Mouse (Mus musculus): ENCODE measurements around the gene Prkn. TPM values are rescaled to one million over a fixed set of nuclear protein-coding genes. Genes with fewer than 3 reads are reported as not detected.

The Prkn gene
- polyA plus RNA-seq, 1 experiment = not detected

GRCm38 (mm10) chr17:11385246-11385645, 545.1 kb downstream of the Prkn start:
- TF ChIP-seq MAX (IDR thresholded peaks at IDR 0.05) = no peak
- peak; percentile 73 for TF ChIP-seq MYOD1 (IDR thresholded peaks at IDR 0.05; ENCODE audit: control insufficient read depth, insufficient read length, low read depth)
- no peak for TF ChIP-seq CTCF (IDR thresholded peaks at IDR 0.05; ENCODE audit: control insufficient read depth, insufficient read depth, insufficient read length)
- no peak for TF ChIP-seq USF1 (IDR thresholded peaks at IDR 0.05; ENCODE audit: low read depth)
- no peak overlapping the region for H3K4me3 ChIP-seq (ENCODE audit: insufficient read depth, poor library complexity, severe bottlenecking)
- no peaks in the 10 kb centered on the region for H3K36me3 ChIP-seq (ENCODE audit: control insufficient read depth, insufficient read depth)
- no peaks in the 10 kb centered on the region for H3K27me3 ChIP-seq (ENCODE audit: control insufficient read depth, insufficient read depth, insufficient read length)
- no peaks in the 10 kb centered on the region for H3K79me3 ChIP-seq (ENCODE audit: low read depth)
- no peak overlapping the region for H3ac ChIP-seq (ENCODE audit: control insufficient read depth, insufficient read length, low read depth)
- H3K79me2 ChIP-seq (ENCODE audit: control insufficient read depth, insufficient read depth) = no peaks in the 10 kb centered on the region

GRCm38 (mm10) chr17:11392622-11393294, 552.6 kb downstream of the Prkn start:
- Histone ChIP-seq H3K79me2 (ENCODE audit: control insufficient read depth, insufficient read depth) (no peaks in the 10 kb centered on the region), H3K36me3 (ENCODE audit: control insufficient read depth, insufficient read depth) (no peaks in the 10 kb centered on the region), H3K27me3 (ENCODE audit: control insufficient read depth, insufficient read depth, insufficient read length) (no peaks in the 10 kb centered on the region), H3K4me3 (ENCODE audit: insufficient read depth, poor library complexity, severe bottlenecking) (no peak overlapping the region), H3K79me3 (ENCODE audit: low read depth) (no peaks in the 10 kb centered on the region), H3ac (ENCODE audit: control insufficient read depth, insufficient read length, low read depth) (no peak overlapping the region)
- TF ChIP-seq FOSL1 (IDR thresholded peaks at IDR 0.05; ENCODE audit: insufficient read depth, low read length, poor library complexity, severe bottlenecking) (no peak), USF1 (IDR thresholded peaks at IDR 0.05; ENCODE audit: low read depth) (no peak), MYOD1 (IDR thresholded peaks at IDR 0.05; ENCODE audit: control insufficient read depth, insufficient read length, low read depth) (no peak), MAX (IDR thresholded peaks at IDR 0.05) (no peak), MYOG (IDR thresholded peaks at IDR 0.05; ENCODE audit: control insufficient read depth, extremely low read depth, insufficient read length) (no peak), CTCF (IDR thresholded peaks at IDR 0.05; ENCODE audit: control insufficient read depth, insufficient read depth, insufficient read length) (no peak), CEBPB (IDR thresholded peaks at IDR 0.05; ENCODE audit: low read depth) (no peak)

- Histone ChIP-seq H3ac (ENCODE audit: control insufficient read depth, insufficient read length, low read depth) (no peak overlapping the region), H3K79me3 (ENCODE audit: low read depth) (no peaks in the 10 kb centered on the region)
- no peak for TF ChIP-seq FOSL1 (IDR thresholded peaks at IDR 0.05; ENCODE audit: insufficient read depth, low read length, poor library complexity, severe bottlenecking)
Observed at GRCm38 (mm10) chr17:11394607-11395006, 554.4 kb downstream of the Prkn start.

GRCm38 (mm10) chr17:11397678-11398077, 557.5 kb downstream of the Prkn start:
- H3K79me3 ChIP-seq (ENCODE audit: low read depth) = no peaks in the 10 kb centered on the region
- H3K27me3 ChIP-seq (ENCODE audit: control insufficient read depth, insufficient read depth, insufficient read length) = no peaks in the 10 kb centered on the region
- H3K79me2 ChIP-seq (ENCODE audit: control insufficient read depth, insufficient read depth) = no peaks in the 10 kb centered on the region
- H3ac ChIP-seq (ENCODE audit: control insufficient read depth, insufficient read length, low read depth) = no peak overlapping the region
- no peaks in the 10 kb centered on the region for H3K36me3 ChIP-seq (ENCODE audit: control insufficient read depth, insufficient read depth)
- TF ChIP-seq USF1 (IDR thresholded peaks at IDR 0.05; ENCODE audit: low read depth) (no peak), CEBPB (IDR thresholded peaks at IDR 0.05; ENCODE audit: low read depth) (no peak)
- H3K4me3 ChIP-seq (ENCODE audit: insufficient read depth, poor library complexity, severe bottlenecking) = no peak overlapping the region

More at GRCm38 (mm10) chr17:11394607-11395006, 554.4 kb downstream of the Prkn start:
- Histone ChIP-seq H3K79me2 (ENCODE audit: control insufficient read depth, insufficient read depth) (no peaks in the 10 kb centered on the region), H3K36me3 (ENCODE audit: control insufficient read depth, insufficient read depth) (no peaks in the 10 kb centered on the region), H3K4me3 (ENCODE audit: insufficient read depth, poor library complexity, severe bottlenecking) (no peak overlapping the region), H3K27me3 (ENCODE audit: control insufficient read depth, insufficient read depth, insufficient read length) (no peaks in the 10 kb centered on the region)

GRCm38 (mm10) chr17:11402225-11402875, 562.2 kb downstream of the Prkn start:
- Histone ChIP-seq H3K79me3 (ENCODE audit: low read depth) (no peaks in the 10 kb centered on the region), H3K4me3 (ENCODE audit: insufficient read depth, poor library complexity, severe bottlenecking) (no peak overlapping the region), H3K36me3 (ENCODE audit: control insufficient read depth, insufficient read depth) (no peaks in the 10 kb centered on the region), H3ac (ENCODE audit: control insufficient read depth, insufficient read length, low read depth) (no peak overlapping the region), H3K27me3 (ENCODE audit: control insufficient read depth, insufficient read depth, insufficient read length) (no peaks in the 10 kb centered on the region), H3K79me2 (ENCODE audit: control insufficient read depth, insufficient read depth) (no peaks in the 10 kb centered on the region)
- TF ChIP-seq USF1 (IDR thresholded peaks at IDR 0.05; ENCODE audit: low read depth) = no peak
- no peak for TF ChIP-seq CTCF (IDR thresholded peaks at IDR 0.05; ENCODE audit: control insufficient read depth, insufficient read depth, insufficient read length)
- no peak for TF ChIP-seq CEBPB (IDR thresholded peaks at IDR 0.05; ENCODE audit: low read depth)
- TF ChIP-seq MYOG (IDR thresholded peaks at IDR 0.05; ENCODE audit: control insufficient read depth, extremely low read depth, insufficient read length) = no peak

- H3K27me3 ChIP-seq (ENCODE audit: control insufficient read depth, insufficient read depth, insufficient read length) = no peaks in the 10 kb centered on the region
Observed at GRCm38 (mm10) chr17:11411414-11411813, 571.2 kb downstream of the Prkn start.

More at GRCm38 (mm10) chr17:11411414-11411813, 571.2 kb downstream of the Prkn start:
- no peaks in the 10 kb centered on the region for H3K79me3 ChIP-seq (ENCODE audit: low read depth)
- H3ac ChIP-seq (ENCODE audit: control insufficient read depth, insufficient read length, low read depth) = no peak overlapping the region
- H3K79me2 ChIP-seq (ENCODE audit: control insufficient read depth, insufficient read depth) = no peaks in the 10 kb centered on the region
- TF ChIP-seq CEBPB (IDR thresholded peaks at IDR 0.05; ENCODE audit: low read depth) = no peak
- TF ChIP-seq USF1 (IDR thresholded peaks at IDR 0.05; ENCODE audit: low read depth) = no peak
- TF ChIP-seq FOSL1 (IDR thresholded peaks at IDR 0.05; ENCODE audit: insufficient read depth, low read length, poor library complexity, severe bottlenecking) = no peak
- no peak for TF ChIP-seq MAX (IDR thresholded peaks at IDR 0.05)
- TF ChIP-seq MYOG (IDR thresholded peaks at IDR 0.05; ENCODE audit: control insufficient read depth, extremely low read depth, insufficient read length) = no peak
- TF ChIP-seq CTCF (IDR thresholded peaks at IDR 0.05; ENCODE audit: control insufficient read depth, insufficient read depth, insufficient read length) = no peak
- TF ChIP-seq MYOD1 (IDR thresholded peaks at IDR 0.05; ENCODE audit: control insufficient read depth, insufficient read length, low read depth) = no peak
- no peak overlapping the region for H3K4me3 ChIP-seq (ENCODE audit: insufficient read depth, poor library complexity, severe bottlenecking)
- H3K36me3 ChIP-seq (ENCODE audit: control insufficient read depth, insufficient read depth) = no peaks in the 10 kb centered on the region
